Mouse (Mus musculus) lung, postnatal 14 days (tissue): ENCODE measurements at regions not wholly inside any gene's neighbourhood (a gene's known extent, or its start where the extent isn't known, plus 50 kb on each side); places are given as distances from the start of the nearest gene placed in this dataset.

Experiments
- DNase-seq: peaks from one replicate; pipeline ENCODE4 v3.0.0; 2021

GRCm38 (mm10) chr6:94900862-94901261, 200.9 kb upstream of the Lrig1 start:
- no peak for DNase-seq

DNA sequence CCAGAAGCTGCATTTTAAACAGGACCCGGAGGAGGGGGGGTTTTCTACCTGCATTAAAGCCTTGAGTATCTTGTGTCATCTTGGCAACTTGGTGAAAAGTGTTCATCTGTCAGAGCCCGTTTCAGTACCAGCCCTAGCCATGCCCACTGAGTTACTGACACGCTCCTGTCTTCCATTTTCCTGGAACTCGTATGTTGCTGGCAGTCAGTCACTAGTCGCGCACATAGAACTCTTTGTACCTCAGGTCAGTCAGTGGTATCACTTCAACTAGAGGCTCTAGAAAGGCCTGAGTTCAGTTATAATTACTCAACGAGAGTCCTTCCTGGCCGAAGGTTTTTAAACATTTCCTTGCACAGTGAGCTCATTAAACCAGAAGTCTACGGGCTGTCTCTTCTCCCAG, 198.9 kb upstream of the Lrig1 start:
- DNase-seq: no peak

DNA sequence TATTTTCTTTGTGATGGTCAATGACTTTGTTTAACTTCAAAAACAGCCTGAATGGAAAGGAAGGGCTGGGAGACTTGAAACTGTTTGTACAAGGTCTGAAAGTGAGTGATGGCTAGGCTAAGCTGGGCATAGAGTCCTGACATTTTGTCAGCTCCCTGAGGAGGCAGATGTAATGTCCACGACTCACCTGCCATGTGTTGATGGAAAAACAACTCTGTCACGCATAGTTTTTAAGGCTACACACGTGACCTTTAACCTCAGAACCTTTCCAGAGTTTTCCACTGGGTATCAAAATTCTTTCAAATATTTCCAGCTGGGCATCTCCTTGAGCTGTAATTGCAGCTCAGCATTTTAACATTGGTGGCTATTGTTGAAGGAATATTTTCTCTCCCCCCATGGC, 190.2 kb upstream of the Lrig1 start:
- DNase-seq: no peak

DNA sequence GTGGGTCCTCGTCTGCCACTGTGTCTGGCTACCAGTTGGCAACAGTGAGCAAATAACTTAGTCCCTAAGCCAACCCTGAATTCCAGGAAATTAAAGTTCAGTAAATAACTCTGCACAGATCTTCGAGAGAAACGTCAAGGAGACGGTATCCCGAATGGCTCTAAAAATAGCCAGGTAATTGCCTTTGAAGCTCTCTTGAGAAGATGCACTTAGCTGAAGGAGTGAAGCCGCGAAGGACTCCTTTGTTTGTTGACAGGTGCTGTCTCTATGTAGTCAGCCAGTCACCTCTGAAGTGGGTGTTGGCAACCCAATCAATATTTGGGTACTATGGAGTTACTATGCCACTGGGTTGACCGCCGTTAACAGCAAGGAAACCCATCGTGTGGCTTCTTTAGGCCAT, 189.3 kb upstream of the Lrig1 start:
- DNase-seq: no peak

GRCm38 (mm10) chr6:94881139-94881538, 181.2 kb upstream of the Lrig1 start:
- DNase-seq: no peak

- DNase-seq: no peak
These were observed 175.9 kb upstream of the Lrig1 start for GRCm38 (mm10) chr6:94875841-94876240.

DNA sequence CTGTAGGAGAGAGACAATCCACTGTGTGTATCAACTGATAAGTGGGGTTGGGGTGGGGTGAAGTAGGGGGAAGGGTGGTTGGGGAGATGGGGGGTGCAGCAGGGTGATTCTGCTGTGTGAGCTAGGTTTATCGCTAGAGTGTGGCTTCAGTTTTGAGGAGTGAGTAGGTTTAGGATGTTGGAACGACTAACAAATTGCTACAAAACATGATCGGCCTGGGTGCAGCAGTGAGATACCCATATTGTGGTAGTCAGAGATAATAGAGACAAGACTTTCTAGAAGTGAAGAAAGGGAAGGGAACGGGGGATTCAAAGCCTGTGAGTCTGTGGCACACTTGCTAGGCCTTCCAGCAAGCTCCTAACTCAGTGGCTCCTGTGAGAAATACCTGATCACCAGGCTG, 175.1 kb upstream of the Lrig1 start:
- DNase-seq: no peak

DNA sequence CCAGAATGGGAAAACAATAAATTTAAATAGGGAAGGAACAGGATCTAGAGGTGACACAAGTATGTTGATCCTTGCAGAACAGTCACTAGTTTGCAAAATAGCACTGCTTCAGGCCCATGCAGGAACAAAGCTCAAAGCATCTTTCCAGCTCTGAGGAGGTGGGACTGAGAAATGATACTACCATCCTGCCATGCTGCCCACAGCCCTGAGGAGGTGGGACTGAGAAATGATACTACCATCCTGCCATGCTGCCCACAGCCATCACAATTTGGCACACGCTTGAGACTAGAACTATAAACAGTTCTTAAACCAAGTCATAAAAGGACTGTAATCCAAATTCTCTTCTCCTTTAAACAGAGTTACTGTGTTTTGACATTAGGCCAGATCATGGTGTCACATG, 174.5 kb upstream of the Lrig1 start:
- DNase-seq: no peak

DNA sequence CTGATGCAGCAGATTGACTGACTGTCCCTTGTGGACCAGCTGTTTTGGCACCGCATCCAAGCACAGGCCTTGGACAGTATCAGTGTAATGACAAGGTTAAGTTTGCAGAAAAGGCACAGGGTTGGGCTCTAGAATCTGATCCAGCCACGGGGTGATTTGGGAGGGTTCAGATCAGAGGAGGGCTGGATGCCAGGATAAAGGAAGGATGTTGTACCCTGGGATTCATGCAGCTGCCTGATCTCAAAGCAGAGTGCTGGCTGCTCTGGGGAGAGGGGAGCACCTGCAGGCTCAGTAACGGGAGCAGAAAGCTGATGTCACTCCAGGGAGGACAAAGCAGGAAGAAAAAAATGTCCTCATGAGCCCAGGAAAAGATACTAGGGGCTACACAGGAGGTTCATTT, 168.0 kb upstream of the Lrig1 start:
- DNase-seq: no peak

GRCm38 (mm10) chr6:94865498-94865897, 165.5 kb upstream of the Lrig1 start:
- DNase-seq: no peak

- no peak for DNase-seq
These were observed 158.2 kb upstream of the Lrig1 start for GRCm38 (mm10) chr6:94858121-94858621.

DNA sequence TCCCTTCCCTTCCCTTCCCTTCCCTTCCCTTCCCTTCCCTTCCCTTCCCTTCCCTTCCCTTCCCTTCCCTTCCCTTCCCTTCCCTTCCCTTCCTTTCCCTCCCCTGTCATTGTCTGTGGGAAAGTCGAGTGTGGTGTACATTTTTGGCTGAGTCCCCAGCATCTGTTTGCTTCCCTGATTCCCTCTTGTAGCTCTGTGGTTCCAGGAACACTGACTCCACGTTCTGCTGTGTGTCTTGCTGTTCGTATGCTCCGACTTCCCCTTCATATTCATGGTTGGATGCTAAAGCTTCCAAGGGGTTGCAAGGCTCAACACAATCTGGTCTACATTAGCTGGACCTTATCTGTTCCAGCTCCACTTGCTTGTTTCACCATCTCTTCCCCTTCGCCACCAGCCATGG, 150.2 kb upstream of the Lrig1 start:
- DNase-seq: no peak

GRCm38 (mm10) chr6:94849533-94849932, 149.6 kb upstream of the Lrig1 start:
- no peak for DNase-seq

DNA sequence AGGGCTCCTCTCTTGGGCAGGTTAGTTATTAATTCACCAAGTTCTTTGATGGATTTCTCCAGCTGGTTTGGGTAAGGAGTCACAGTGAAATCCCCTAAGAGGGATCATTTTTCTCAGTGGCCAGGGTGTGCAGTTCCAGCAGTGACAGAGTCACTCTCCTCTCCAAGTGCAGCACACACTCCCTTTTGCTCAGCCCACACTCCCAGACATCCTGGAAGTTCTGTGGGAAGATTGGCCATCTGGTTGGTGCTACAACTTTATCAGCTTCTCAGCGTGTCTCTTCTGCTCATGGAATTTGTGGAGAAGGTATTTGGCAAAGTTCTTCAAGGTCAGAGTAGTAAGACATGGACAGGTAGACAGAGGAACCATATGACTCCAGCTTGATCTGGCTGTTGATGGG, 148.5 kb upstream of the Lrig1 start:
- DNase-seq: no peak

GRCm38 (mm10) chr6:94845821-94846220, 145.9 kb upstream of the Lrig1 start:
- DNase-seq: no peak

DNA sequence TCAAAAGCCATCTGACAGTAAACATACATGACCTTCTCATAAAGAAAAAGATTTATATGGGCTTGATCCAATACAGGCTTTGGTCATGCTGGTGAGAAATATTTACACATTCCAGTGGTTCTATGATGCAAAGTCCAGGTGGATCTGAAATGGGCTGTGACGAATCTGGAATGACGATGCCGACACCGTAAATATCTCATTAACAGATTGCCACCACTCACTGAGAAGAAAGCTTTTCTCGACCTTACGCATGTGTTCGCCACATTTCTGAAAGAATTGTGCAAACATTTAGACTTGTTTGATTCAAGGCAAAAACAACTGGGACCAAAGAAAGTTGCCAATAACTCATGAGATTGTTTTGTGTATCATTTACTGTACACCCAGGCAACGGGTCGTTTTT, 142.9 kb upstream of the Lrig1 start:
- no peak for DNase-seq

- DNase-seq: no peak
These were observed 141.9 kb upstream of the Lrig1 start for GRCm38 (mm10) chr6:94841881-94842280.

DNA sequence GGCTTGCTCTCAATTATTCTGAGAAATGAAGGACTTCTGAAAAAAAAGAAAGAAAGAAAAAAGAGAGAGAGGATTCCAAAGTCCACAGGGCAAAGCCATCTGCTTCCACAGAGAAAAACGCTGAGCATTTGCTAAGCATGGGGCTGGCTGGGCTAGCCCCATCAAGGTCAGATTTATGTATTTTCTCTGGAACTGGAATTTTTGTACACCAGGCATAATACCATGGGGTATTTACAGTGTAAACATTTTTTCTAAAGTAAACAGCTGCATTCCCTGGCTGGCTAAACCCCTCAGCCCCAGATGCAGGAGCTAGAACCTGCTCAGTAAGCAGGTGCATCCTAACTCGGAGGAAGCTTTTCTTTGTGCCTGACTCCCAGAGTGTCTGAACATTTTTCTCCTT, 135.8 kb upstream of the Lrig1 start:
- no peak for DNase-seq

GRCm38 (mm10) chr6:94834551-94834950, 134.6 kb upstream of the Lrig1 start:
- DNase-seq: no peak

DNA sequence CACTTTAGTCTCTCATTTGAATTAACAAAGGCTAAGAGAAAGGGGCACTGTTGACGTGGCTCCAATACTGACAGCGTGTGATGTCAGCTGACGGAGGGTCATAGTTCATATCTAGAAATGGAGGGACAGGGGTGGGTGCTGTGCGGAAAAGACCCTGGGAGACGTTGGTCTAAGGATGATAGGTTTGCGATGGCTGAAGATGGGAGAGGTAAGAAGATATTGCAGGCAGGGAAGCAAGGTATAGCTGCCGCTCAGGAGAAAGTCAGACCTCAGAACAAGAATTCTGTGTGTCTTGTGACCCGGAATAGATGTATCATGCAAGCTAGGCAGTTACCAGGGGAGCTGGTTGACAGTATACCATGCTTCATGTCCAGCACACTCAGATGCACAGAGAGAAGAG, 130.8 kb upstream of the Lrig1 start:
- DNase-seq: no peak

GRCm38 (mm10) chr6:94829246-94829645, 129.3 kb upstream of the Lrig1 start:
- no peak for DNase-seq

GRCm38 (mm10) chr6:94826656-94827055, 126.7 kb upstream of the Lrig1 start:
- DNase-seq: no peak

DNA sequence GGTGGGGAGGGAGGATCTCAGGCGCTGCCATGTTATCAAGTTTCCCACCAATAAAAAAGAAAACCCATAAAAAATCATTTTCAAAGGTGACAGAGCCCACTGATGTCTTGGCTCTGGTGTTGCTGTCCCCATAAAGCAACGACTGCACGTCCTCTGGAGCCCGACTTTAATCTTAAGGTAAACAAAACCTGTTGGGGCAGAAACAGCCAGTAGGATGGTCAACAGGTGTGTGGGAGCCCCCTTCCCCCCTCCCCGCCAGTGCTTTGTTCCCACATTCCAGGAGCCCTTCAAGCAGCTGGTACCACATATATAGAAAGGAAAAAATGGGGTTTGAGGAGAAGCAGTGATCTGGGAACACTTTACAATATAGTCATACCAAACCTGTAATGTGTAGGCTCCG, 118.3 kb upstream of the Lrig1 start:
- DNase-seq: no peak

DNA sequence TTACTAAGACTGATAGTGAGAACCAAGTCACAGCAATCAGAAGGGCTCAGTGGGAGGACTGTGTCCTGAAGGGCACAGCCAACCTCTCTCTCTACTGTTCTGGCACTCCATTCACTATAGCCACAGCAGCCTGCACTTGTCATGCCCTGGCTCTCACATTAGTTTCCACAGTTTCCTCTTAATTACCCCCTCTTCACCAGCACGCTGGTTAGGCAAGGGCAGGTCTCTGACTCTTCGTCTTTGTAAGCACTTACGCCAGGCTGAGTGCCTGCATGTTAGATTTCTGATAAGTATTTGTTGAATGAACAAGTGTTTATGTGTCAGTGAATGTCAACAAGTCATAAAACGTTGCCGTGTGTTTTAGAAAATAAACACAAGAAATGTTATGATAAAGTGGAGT, 116.2 kb upstream of the Lrig1 start:
- DNase-seq: no peak

DNA sequence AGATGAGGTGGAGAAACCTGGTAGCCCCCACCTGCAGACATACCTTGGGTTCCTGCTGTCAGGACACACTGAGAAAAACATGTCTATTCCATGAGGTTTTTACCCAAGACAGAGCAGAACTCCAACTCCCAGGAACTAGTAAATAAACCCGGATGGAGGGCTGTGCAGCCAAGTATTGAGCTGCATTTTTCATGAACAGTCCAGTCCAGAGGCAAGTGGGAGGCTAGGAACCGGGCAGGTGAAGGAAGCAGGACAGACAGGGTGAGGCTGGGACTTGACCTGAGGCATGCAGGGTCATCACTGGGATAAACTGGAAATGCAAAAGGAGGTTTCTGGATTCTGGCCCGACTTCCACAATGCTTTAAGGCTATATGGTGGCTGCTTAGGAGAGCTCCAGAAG, 114.8 kb upstream of the Lrig1 start:
- DNase-seq: no peak
